Mouse (Mus musculus) heart, embryonic 14.5 days (tissue): Measurements from ENCODE around the gene Il1b. TPM values are rescaled to one million over a fixed set of nuclear protein-coding genes. Genes with fewer than 3 reads are reported as not detected.

Source experiments
- ATAC-seq: fragments of 200-750 bp; cut with Nextera tagmentation; 2 replicates; pipeline ENCODE4 v1.8.0; 2017; ENCODE audit warnings: low read depth, moderate TSS enrichment; ENCODE audit not compliant: insufficient number of reproducible peaks, insufficient read depth, low FRiP score
- H3K27ac ChIP-seq, 2 experiments: fragments of 200-500 bp in 1 of 2; fragments of 300-500 bp in 1 of 2; sonication (generic) in 1 of 2; replicated peaks in 1 of 2; 2 replicates each; pipeline ENCODE4 v1.5.1; 2012 to 2014; ENCODE audit warnings: low read depth in 2 of 2, low read length in 2 of 2, control low read depth in 1 of 2, mild to moderate bottlenecking in 1 of 2, mixed read lengths in 1 of 2; ENCODE audit not compliant: control insufficient read depth in 1 of 2, insufficient read depth in 1 of 2
- H3K27me3 ChIP-seq: fragments of 300-500 bp; sonication (generic); 2 replicates; pipeline ENCODE4 v1.6.1; 2014; ENCODE audit warnings: mild to moderate bottlenecking, low read length, control low read depth; ENCODE audit not compliant: control insufficient read depth, insufficient read depth
- H3K36me3 ChIP-seq: fragments of 300-500 bp; sonication (generic); 2 replicates; pipeline ENCODE4 v1.6.1; 2014; ENCODE audit warnings: mild to moderate bottlenecking, control low read depth, low read length, mixed read lengths; ENCODE audit not compliant: control insufficient read depth, insufficient read depth
- H3K4me1 ChIP-seq, 2 experiments: fragments of 200-500 bp in 1 of 2; fragments of 300-500 bp in 1 of 2; sonication (generic) in 1 of 2; 2 replicates each; pipeline ENCODE4 v1.6.1; 2012 to 2014; ENCODE audit warnings: low read length in 2 of 2, control low read depth in 1 of 2, mixed read lengths in 1 of 2; ENCODE audit not compliant: control insufficient read depth in 2 of 2, insufficient read depth in 2 of 2
- H3K4me2 ChIP-seq: fragments of 300-500 bp; sonication (generic); 2 replicates; pipeline ENCODE4 v1.6.1; 2014; ENCODE audit warnings: mild to moderate bottlenecking, low read length
- H3K4me3 ChIP-seq, 2 experiments: fragments of 200-500 bp in 1 of 2; fragments of 300-500 bp in 1 of 2; sonication (generic) in 1 of 2; 2 replicates each; pipeline ENCODE4 v1.5.1; 2012 to 2014; ENCODE audit warnings: low read length in 2 of 2, mild to moderate bottlenecking in 2 of 2, control low read depth in 1 of 2, low read depth in 1 of 2, moderate library complexity in 1 of 2; ENCODE audit not compliant: control insufficient read depth in 1 of 2, insufficient read depth in 1 of 2
- H3K9ac ChIP-seq: fragments of 300-500 bp; sonication (generic); 2 replicates; pipeline ENCODE4 v1.6.1; 2014; ENCODE audit warnings: mild to moderate bottlenecking, low read length
- H3K9me3 ChIP-seq: fragments of 300-500 bp; sonication (generic); 2 replicates; pipeline ENCODE4 v1.6.1; 2016; ENCODE audit warnings: low read length, control low read depth; ENCODE audit not compliant: control insufficient read depth
- WGBS: fragments of 180-500 bp; shearing (Covaris S2); extraction: QIAGEN DNeasy Blood & Tissue Kit; methylation state at CpG from one replicate; pipeline ENCODE4 v1.1.7; 2014; 5-methylcytosine and 5-hydroxymethylcytosine counted together
- polyA plus RNA-seq: library from polyadenylated mRNA; unstranded; fragments of >200 nt; fragmentation: Nextera tagmentation; extraction: Ambion mirVana; gene quantifications from 2 replicates; pipeline ENCODE4 v1.2.1, GENCODE M21; 2014

The Il1b gene
- 0.24 and 0.39 TPM in 2 replicates for polyA plus RNA-seq

- Histone ChIP-seq H3K27ac (no peak within 1 kb of the TSS), H3K4me1 (no peaks in the 10 kb centered on the region), H3K4me2 (no peak within 1 kb of the TSS), H3K27me3 (no peaks in the 10 kb centered on the region), H3K36me3 (no peaks in the 10 kb centered on the region), H3K9ac (no peak within 1 kb of the TSS), H3K4me3 (no peak within 1 kb of the TSS), H3K9me3 (no peaks in the 10 kb centered on the region)
- 70% methylated on average over 3 of the region's 3 CpGs for WGBS
- ATAC-seq: no peak
These were observed at the start of gene Il1b for GRCm38 (mm10) chr2:129371039-129371438. Gene Il1b (minus strand): TSS chr2:129371139.

GRCm38 (mm10) chr2:129419361-129419880 lies 48.5 kb upstream of the Il1b start:
- WGBS: 75% methylated on average over 3 of the region's 3 CpGs
- H3K9me3 ChIP-seq: 0 out of 2 replicates have a peak, but pooled peaks cover 10% of the 10 kb centered on the region
- no peak for ATAC-seq

GRCm38 (mm10) chr2:129414593-129414992 lies 43.7 kb upstream of the Il1b start:
- no peak overlapping the region for H3K4me2 ChIP-seq
- H3K4me1 ChIP-seq: no peaks in the 10 kb centered on the region
- H3K27me3 ChIP-seq: 0 out of 2 replicates have a peak, but pooled peaks cover 4% of the 10 kb centered on the region
- no peak overlapping the region for H3K4me3 ChIP-seq
- no peak for ATAC-seq
- no peak overlapping the region for H3K9ac ChIP-seq
- H3K9me3 ChIP-seq: no peaks in the 10 kb centered on the region
- 81% methylated on average over 3 of the region's 3 CpGs for WGBS
- H3K27ac ChIP-seq: no peak overlapping the region
- H3K36me3 ChIP-seq: no peaks in the 10 kb centered on the region

More at GRCm38 (mm10) chr2:129419361-129419880, 48.5 kb upstream of the Il1b start:
- Histone ChIP-seq H3K27ac (no peak overlapping the region), H3K27me3 (no peaks in the 10 kb centered on the region), H3K4me2 (no peak overlapping the region), H3K4me1 (no peaks in the 10 kb centered on the region), H3K4me3 (no peak overlapping the region), H3K36me3 (no peaks in the 10 kb centered on the region), H3K9ac (no peak overlapping the region)

- Histone ChIP-seq H3K4me3 (no peak overlapping the region), H3K27me3 (0 out of 2 replicates have a peak, but pooled peaks cover 4% of the 10 kb centered on the region), H3K27ac (no peak overlapping the region), H3K36me3 (no peaks in the 10 kb centered on the region), H3K4me1 (no peaks in the 10 kb centered on the region), H3K9me3 (no peaks in the 10 kb centered on the region), H3K9ac (no peak overlapping the region), H3K4me2 (no peak overlapping the region)
- 43% methylated on average over 6 of the region's 6 CpGs for WGBS
- no peak for ATAC-seq
These were observed 42.5 kb upstream of the Il1b start for GRCm38 (mm10) chr2:129413488-129413887.

- Histone ChIP-seq H3K27me3 (0 out of 2 replicates have a peak, but pooled peaks cover 4% of the 10 kb centered on the region), H3K4me1 (no peaks in the 10 kb centered on the region), H3K36me3 (no peaks in the 10 kb centered on the region), H3K9ac (no peak overlapping the region), H3K4me2 (no peak overlapping the region), H3K4me3 (no peak overlapping the region), H3K9me3 (no peaks in the 10 kb centered on the region), H3K27ac (no peak overlapping the region)
- 66% methylated on average over 3 of the region's 3 CpGs for WGBS
- ATAC-seq: no peak
These were observed 40.7 kb upstream of the Il1b start for GRCm38 (mm10) chr2:129411651-129412050.

- H3K36me3 ChIP-seq: no peaks in the 10 kb centered on the region
- ATAC-seq: no peak
- H3K4me1 ChIP-seq: no peaks in the 10 kb centered on the region
- H3K9ac ChIP-seq: no peak overlapping the region
- no peak overlapping the region for H3K4me3 ChIP-seq
- H3K4me2 ChIP-seq: no peak overlapping the region
- H3K27me3 ChIP-seq: 0 out of 2 replicates have a peak, but pooled peaks cover 4% of the 10 kb centered on the region
- H3K9me3 ChIP-seq: no peaks in the 10 kb centered on the region
- H3K27ac ChIP-seq: no peak overlapping the region
- 84% methylated on average over 7 of the region's 7 CpGs for WGBS
These were observed 39.4 kb upstream of the Il1b start for GRCm38 (mm10) chr2:129410344-129410743.

GRCm38 (mm10) chr2:129408476-129408875 lies 37.5 kb upstream of the Il1b start:
- no peaks in the 10 kb centered on the region for H3K36me3 ChIP-seq
- no peaks in the 10 kb centered on the region for H3K27me3 ChIP-seq
- H3K9me3 ChIP-seq: no peaks in the 10 kb centered on the region
- H3K4me2 ChIP-seq: no peak overlapping the region
- ATAC-seq: no peak
- H3K9ac ChIP-seq: no peak overlapping the region
- no peak overlapping the region for H3K27ac ChIP-seq
- 14% methylated on average over 18 of the region's 18 CpGs for whole genome bisulfite sequencing
- no peaks in the 10 kb centered on the region for H3K4me1 ChIP-seq
- no peak overlapping the region for H3K4me3 ChIP-seq

GRCm38 (mm10) chr2:129407596-129407995 lies 36.7 kb upstream of the Il1b start:
- no peak overlapping the region for H3K27ac ChIP-seq
- no peak overlapping the region for H3K9ac ChIP-seq
- no peaks in the 10 kb centered on the region for H3K4me1 ChIP-seq
- no peak for ATAC-seq
- H3K27me3 ChIP-seq: no peaks in the 10 kb centered on the region
- 87% methylated on average over 13 of the region's 13 CpGs for WGBS
- H3K4me3 ChIP-seq: no peak overlapping the region
- H3K9me3 ChIP-seq: no peaks in the 10 kb centered on the region
- H3K4me2 ChIP-seq: no peak overlapping the region
- H3K36me3 ChIP-seq: no peaks in the 10 kb centered on the region
